Mouse (Mus musculus): ENCODE measurements at regions not wholly inside any gene's neighbourhood (a gene's known extent, or its start where the extent isn't known, plus 50 kb on each side); places are given as distances from the start of the nearest gene placed in this dataset.

DNA sequence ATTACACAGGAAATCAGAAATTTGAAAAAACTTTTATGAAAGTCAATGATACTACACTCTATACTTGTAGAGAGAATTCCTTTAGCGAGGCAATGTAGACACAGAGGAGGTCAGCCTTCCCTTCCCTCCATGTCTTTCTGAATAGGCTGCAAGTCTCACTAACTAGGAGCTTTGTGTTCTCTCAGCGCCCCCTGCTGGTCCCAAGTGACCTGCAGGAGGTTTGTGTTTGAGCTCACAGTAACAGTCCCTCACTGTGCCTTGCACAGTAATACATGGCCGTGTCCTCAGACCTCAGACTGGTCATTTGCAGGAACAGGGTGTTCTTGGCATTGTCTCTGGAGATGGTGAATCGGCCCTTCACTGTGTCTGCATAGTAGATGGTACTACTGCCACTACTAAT, 315.2 kb downstream of the Adam6a start:
- no peak for TF ChIP-seq POLR2A (IDR thresholded peaks at IDR 0.05; ENCODE audit: borderline replicate concordance, extremely low read depth, low read depth, low read length)
- no peak for TF ChIP-seq CTCF (IDR thresholded peaks at IDR 0.05; ENCODE audit: insufficient read depth, low read length)

Data from lung, adult 2 months (tissue).